Mouse (Mus musculus): Measurements from ENCODE around the gene Tomm20.
A peak's percentile ranks its signal among the peaks of the same experiment; 100 is the strongest.
"Not testable (repeated sequence)": the region's sequence is repeated elsewhere in the genome, so short reads cannot be mapped to it uniquely, and the experiment has no call there.

Tomm20 gene

GRCm38 (mm10) chr8:126919255-126919654 is 26.4 kb downstream of the Tomm20 start:
- no peak for DNase-seq (ENCODE audit: low read depth, low spot score)

- no peak for DNase-seq (ENCODE audit: low read depth, low spot score)
Observed at GRCm38 (mm10) chr8:126918356-126918755, 27.3 kb downstream of the Tomm20 start.

- DNase-seq (ENCODE audit: low read depth, low spot score): no peak
Observed at GRCm38 (mm10) chr8:126917179-126917905, 28.3 kb downstream of the Tomm20 start.

GRCm38 (mm10) chr8:126916611-126917010 is 29.0 kb downstream of the Tomm20 start:
- DNase-seq (ENCODE audit: low read depth, low spot score): no peak

- peak; percentile 29 for DNase-seq (ENCODE audit: low read depth, low spot score)
Observed at GRCm38 (mm10) chr8:126914609-126915375, 30.9 kb downstream of the Tomm20 start.

GRCm38 (mm10) chr8:126914107-126914490 is 31.5 kb downstream of the Tomm20 start:
- not testable (repeated sequence) for DNase-seq (ENCODE audit: low read depth, low spot score)

- peak; percentile 15 for DNase-seq (ENCODE audit: low read depth, low spot score)
Observed at GRCm38 (mm10) chr8:126913241-126914106, 32.2 kb downstream of the Tomm20 start.

- peak; percentile 21 for DNase-seq (ENCODE audit: low read depth, low spot score)
Observed at GRCm38 (mm10) chr8:126909371-126909802, 36.3 kb downstream of the Tomm20 start.

GRCm38 (mm10) chr8:126908805-126909204 is 36.8 kb downstream of the Tomm20 start:
- DNase-seq (ENCODE audit: low read depth, low spot score): peak; percentile 35

GRCm38 (mm10) chr8:126907968-126908367 is 37.7 kb downstream of the Tomm20 start:
- no peak for DNase-seq (ENCODE audit: low read depth, low spot score)

- no peak for DNase-seq (ENCODE audit: low read depth, low spot score)
Observed at GRCm38 (mm10) chr8:126907374-126907773, 38.3 kb downstream of the Tomm20 start.

- DNase-seq (ENCODE audit: low read depth, low spot score): no peak
Observed at GRCm38 (mm10) chr8:126905387-126905786, 40.3 kb downstream of the Tomm20 start.

GRCm38 (mm10) chr8:126903927-126904326 is 41.7 kb downstream of the Tomm20 start:
- DNase-seq (ENCODE audit: low read depth, low spot score): no peak

GRCm38 (mm10) chr8:126903224-126903895 is 42.3 kb downstream of the Tomm20 start:
- no peak for DNase-seq (ENCODE audit: low read depth, low spot score)

- no peak for DNase-seq (ENCODE audit: low read depth, low spot score)
Observed at GRCm38 (mm10) chr8:126901612-126902011, 44.0 kb downstream of the Tomm20 start.

- no peak for DNase-seq (ENCODE audit: low read depth, low spot score)
Observed at GRCm38 (mm10) chr8:126901049-126901448, 44.6 kb downstream of the Tomm20 start.

- DNase-seq (ENCODE audit: low read depth, low spot score): peak; percentile 90
Observed at GRCm38 (mm10) chr8:126895133-126895532, 50.5 kb downstream of the Tomm20 start.

GRCm38 (mm10) chr8:126887639-126888006 is 58.0 kb downstream of the Tomm20 start:
- DNase-seq (ENCODE audit: low read depth, low spot score): no peak

GRCm38 (mm10) chr8:126886741-126887638 is 58.7 kb downstream of the Tomm20 start:
- no peak for DNase-seq (ENCODE audit: low read depth, low spot score)

Measured in brain, adult 2 months (tissue).